Mouse (Mus musculus): ENCODE measurements at regions not wholly inside any gene's neighbourhood (a gene's known extent, or its start where the extent isn't known, plus 50 kb on each side); places are given as distances from the start of the nearest gene placed in this dataset.

DNA sequence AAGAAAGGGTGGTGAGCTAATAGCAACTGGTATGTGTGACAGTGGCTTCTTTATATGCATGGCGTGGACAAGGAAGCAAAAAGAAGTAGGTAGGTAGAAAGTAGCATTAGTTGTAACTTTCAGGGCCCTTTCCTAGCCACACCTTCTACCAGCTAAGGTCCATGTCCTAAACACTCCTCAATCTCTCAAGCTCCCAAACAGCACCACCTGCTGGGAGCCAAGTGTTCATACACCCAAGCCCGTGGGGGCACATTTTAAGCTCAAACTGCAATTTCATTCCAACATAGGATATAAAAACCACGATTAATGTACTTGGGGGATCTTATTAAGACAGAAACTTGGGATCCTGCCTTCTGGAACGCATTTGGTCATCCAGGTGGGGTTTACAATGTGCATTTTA lies 141.6 kb upstream of the Cox10 start:
- no peak for DNase-seq

DNA sequence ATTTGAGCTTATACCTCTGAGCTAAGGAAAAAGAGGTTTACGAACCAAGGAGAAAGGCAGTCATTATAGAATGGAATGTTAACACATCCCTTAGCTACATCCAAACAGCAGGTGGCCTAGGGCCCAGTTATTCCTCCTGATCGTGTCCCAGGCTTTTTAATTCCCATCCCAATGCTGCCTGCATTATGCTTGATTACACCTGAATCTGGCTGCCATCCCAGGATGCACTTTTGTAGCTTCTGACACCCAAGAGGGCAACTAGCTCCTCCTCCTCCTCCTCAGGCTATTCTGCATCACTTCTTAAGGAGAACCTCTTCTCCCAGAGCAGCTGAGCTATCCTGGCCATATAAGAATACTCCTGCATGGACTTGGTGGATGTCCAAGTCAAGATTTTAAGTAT lies 137.9 kb upstream of the Cox10 start:
- DNase-seq: no peak

DNA sequence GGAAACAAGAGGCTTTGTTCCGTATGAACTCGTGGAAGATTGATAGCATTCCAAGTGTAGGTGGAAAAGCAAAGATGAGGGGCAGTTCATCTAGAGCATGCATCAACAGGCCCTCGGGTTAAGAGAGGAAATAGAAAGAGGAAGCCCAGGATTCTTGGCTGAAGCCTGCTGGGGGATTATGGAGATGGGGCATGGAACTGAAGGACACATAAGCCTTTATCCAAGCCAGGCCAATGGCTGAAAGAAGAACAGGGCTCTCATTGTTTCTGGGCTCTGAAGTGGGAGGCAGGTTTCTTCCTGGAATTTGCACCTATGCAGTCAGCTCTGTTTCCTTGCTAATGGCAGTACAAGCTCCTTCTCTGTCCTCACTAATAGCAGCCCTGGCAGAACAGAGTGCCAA lies 131.6 kb upstream of the Cox10 start:
- no peak for DNase-seq

GRCm38 (mm10) chr11:64208306-64208705 lies 129.0 kb upstream of the Cox10 start:
- no peak for DNase-seq

DNA sequence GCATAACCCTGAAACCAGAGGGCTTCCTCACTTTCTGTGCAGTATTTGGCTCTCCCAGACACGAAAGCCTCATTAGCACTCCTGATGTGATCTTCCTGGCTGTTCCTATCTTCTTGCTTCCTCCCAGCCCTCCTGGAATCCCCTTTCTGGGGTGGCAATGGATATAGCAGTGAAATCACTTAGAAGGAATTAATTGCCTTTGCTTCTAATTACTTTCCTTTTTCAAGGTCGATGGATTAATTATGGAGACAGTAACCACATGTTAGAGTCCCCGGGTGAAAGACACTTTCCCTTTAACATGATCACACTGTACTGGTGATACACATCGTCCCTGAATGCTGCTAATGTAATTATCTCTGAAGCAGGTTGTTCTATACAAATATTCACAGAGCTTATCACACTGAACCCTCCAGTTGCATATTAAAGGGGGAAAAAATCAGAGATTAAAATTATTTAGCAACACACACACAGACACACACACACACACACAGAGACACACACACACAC lies 128.1 kb upstream of the Cox10 start:
- DNase-seq: no peak

DNA sequence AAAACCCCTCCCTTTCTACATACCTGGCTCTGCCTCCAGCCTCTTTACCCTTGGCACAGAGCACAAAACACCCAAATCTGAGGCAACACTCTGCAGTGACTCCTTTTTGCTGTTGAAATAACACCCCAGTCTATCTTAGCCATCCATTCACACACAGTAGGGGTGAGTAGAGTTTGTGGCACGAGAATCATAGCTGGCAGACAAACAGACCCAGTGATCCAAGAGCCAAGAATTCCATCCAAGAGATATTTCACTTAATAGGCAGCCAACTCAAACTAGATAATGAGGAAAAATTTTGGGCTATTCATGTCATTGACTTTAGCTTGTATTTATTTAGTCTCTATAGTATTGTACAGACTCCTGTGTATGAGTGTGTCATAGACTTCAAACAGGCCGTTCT lies 126.9 kb upstream of the Cox10 start:
- DNase-seq: no peak

DNA sequence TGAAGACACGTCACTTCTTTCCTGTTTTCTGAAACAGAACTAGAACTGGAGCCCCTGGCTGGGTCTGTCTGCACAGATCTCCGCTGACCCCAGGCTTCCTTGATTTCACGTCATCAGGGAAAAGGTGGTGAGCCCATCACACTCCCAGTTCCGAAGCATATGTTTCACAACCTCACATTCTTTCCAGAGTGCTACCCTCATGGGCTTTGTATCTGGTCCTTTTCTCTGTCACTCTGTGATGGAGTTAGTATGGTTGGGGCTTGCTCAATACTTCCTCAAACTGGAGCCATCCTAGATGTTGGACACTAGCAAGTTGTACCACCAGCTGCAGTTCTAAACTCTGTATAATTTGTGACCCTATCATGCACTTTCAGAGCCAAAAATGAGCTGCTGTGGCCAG lies 125.8 kb upstream of the Cox10 start:
- DNase-seq: no peak

- DNase-seq: no peak
Observed at GRCm38 (mm10) chr11:64204305-64204704, 125.0 kb upstream of the Cox10 start.

GRCm38 (mm10) chr11:64200874-64201273 lies 121.6 kb upstream of the Cox10 start:
- DNase-seq: peak; percentile 3 to 6

- DNase-seq: no peak
Observed at GRCm38 (mm10) chr11:64195272-64195671, 116.0 kb upstream of the Cox10 start.

- DNase-seq: no peak
Observed at GRCm38 (mm10) chr11:64188701-64189100, 109.4 kb upstream of the Cox10 start.

DNA sequence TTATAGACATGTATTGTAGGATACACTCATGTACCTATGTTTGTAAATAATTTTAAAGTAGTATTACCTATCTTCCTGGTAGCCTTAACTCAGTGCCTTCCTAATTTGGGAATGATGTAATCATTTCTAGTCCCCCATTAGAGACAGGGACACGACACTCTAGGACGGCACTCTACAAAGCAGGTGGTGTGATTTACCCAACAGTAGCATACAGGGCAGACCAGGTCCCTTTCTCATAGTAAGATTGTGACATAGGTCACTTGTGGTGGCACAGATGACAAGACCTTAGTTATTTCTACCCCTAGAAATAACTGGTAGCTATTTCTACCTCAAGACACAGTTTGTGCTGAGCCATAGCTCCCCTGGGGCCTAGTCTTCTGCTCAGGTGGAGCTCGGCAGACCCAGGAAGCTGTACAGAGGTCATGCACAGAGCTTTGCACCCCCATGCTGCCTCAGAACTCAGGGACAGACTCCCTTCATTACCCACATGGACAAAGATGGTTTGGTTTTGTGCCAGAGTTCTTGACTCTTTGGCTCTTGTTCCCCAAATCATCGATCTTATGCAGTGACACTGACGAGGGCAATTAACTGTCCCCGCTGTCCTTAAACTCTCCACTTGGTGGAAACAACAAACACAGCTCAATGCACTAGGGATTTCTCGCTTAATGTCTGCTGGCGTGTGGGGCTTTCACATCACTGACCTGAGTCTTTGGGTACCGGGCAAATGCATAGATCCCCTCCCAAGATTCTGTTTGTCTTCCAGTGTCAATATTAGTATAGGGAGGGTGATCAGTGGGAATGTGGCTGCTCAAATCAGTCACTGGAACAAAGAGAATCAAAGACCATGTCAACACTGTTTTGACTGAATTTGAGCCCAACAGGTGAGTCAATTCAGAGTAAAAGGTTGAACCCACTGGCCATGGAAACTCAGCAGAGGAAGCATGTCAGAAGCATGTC lies 108.5 kb upstream of the Cox10 start:
- DNase-seq: no peak

- no peak for DNase-seq
Observed at GRCm38 (mm10) chr11:64187007-64187406, 107.7 kb upstream of the Cox10 start.

DNA sequence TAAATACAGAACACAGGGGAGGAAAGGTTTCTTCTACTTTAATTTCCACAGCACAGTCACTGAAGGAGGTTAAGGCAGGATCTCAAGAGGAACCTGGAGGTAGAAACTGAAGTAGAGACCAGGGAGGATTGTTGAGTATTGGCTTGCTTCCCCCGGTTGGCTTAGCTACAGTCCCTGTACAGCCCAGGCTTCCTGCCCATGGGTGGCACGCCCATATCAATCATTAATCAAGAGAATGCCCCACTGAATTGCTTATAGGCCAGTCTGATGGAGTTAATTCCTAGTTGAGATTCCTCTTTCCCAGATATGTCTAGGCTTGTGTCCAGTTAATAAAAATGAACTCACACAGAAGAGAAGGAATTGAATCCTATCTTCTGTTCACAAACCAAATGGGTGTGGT lies 107.3 kb upstream of the Cox10 start:
- DNase-seq: no peak

- no peak for DNase-seq
Observed at GRCm38 (mm10) chr11:64180036-64180435, 100.8 kb upstream of the Cox10 start.

GRCm38 (mm10) chr11:64173421-64174062 lies 94.3 kb upstream of the Cox10 start:
- no peak for DNase-seq

DNA sequence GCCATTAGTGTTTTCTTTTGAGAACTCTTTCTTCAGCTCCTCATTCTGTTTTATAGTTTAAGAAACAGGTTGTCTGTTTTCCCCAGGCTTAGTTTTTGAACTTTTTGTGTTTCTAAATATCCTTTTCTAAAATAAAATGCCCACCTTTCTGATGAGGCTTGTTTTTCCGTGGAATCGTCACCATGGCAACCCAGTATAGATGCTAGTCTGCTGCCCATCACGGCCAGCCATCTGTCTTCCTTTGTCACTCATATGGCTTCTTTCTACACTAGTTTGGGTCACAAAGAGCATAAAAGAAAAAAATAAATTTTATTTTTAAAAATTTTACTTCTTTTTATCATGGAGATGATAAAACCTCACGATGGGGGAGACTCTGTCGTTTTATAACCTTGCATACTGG lies 93.7 kb upstream of the Cox10 start:
- DNase-seq: no peak

GRCm38 (mm10) chr11:64168626-64169025 lies 89.4 kb upstream of the Cox10 start:
- peak in 1 of 2 experiments; percentile 3 for DNase-seq

DNA sequence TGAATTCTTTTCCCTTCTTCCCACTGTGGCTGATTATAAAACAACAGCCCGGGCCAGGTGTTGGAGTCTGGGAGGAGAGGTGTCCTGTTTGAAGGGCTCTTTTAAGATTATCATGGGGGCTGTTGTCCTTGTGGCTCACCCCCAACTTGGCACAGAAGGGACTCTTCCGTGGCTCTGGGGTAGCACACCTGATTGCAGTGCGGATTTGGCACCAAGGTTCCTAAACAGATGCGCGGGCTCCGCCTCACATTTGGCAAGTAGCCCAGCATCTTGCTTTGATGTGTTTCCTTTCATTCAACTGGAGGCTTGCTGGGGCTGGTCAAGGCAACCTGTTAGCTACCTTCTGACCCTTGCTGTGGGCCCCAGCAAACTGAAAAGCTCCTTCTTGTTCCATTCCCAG lies 85.5 kb upstream of the Cox10 start:
- DNase-seq: no peak

DNA sequence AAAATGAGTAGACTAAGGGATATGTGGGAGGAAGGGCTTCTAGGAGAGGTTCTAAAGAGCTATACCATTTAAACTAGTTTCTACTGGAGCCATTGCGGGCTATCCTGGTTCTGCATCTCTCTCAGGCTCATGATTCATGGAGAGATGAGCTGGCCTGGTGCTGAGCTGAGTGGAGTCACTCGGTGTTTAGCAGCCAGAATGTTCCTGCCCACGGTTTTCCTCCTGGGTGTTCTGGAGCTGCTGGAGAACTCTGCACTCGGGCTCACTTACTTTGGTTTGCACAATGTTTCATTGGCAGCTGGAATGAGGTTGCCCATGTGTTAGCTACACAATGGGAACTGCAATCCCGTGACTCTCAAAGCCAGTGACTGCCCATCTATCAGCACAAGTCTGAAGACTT lies 79.0 kb upstream of the Cox10 start:
- DNase-seq: peak in 1 of 2 experiments; percentile 5

- DNase-seq: no peak
Observed at GRCm38 (mm10) chr11:64156640-64157039, 77.4 kb upstream of the Cox10 start.

- no peak for DNase-seq
Observed at GRCm38 (mm10) chr11:64139483-64139882, 60.2 kb upstream of the Cox10 start.

DNA sequence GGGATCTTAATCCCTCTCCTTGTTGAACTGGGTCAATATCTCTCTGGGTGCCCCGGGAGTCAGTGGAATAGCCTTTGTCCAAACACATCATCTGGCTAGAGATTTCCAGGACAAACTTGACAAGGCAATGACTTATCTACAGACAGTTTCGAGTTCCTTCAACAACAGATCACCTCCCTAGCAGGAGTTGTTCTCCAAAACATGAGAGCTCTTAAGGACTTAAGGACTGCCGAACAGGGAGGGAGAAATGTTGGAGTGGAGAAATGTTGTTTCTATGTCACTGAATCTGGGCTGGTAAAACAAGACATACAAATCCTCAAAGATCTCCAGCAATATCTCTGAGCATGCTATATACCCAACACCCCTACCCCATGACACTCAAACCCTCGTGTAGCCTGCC lies 59.7 kb upstream of the Cox10 start:
- DNase-seq: no peak

GRCm38 (mm10) chr11:64135766-64136165 lies 56.5 kb upstream of the Cox10 start:
- no peak for DNase-seq

All from layer of hippocampus, postnatal 36 days (tissue).